Mouse (Mus musculus): Measurements from ENCODE around the gene Stpg1. TPM values are rescaled to one million over a fixed set of nuclear protein-coding genes. Genes with fewer than 3 reads are reported as not detected.

Stpg1 gene
- total RNA-seq (2021): not detected
- long read RNA-seq, experiment 1: 0 reads
- long read RNA-seq, experiment 2: 0 reads

DNA sequence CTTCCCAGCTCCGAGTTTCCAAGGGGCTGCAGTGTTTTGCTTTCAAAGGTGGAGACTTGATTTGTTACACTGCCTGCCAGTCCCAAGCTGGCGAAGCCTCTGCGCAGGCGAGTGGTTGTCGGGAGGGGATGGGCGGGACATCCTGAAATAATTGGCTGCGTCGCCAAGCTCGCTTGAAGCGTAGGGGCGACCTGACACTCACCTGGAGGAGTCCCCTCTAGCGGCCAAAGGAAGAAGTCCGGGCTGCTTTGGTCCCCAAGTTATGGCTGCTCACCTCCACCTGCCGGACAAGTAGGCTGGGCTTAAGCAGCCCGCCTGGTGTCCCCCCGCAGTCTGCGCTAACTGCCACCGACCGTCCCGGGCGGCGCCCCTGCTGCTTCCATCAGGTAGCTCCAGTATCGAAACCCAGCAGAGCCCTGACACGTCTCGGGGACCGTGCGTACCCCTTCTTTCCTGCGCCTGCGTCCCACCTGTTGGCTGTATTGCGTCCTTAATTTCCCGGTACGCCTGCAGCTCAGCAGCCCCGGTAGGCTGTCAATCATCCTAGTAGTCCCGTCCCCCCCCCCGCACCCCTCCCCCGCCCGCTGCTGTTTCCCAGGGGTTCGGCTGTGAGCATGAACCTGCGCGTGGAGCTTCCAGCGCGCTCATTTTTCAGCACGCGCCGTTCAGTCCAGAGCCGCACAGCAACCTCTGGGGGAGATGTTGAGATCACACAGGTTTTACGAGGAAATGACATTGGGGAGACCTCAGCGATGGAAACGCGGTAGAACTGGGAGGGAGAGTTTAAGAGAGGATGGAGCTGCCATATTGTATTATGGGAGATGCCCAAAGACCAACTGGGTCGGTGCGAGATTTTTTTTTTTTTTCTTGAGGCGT lies at the start of gene Stpg1, which contains the start of gene Nipal3:
Gene Stpg1, plus strand, starts transcription at position 270 of the 876 bp plus-strand sequence.
Gene Nipal3, minus strand, starts transcription at position 518 of the 876 bp plus-strand sequence.
- peak within 1 kb of the TSS; percentile 87 for H3K27ac ChIP-seq
- intact Hi-C loops (cut with DNase I): loop anchor here (2.0 kb wide), 1 partner anchor 60 kb away; no protein-coding TSS in a partner anchor
- peak; percentile 74 for TF ChIP-seq CTCF (IDR thresholded peaks at IDR 0.05)
- peak; percentile 94 for DNase-seq
- H3K4me3 ChIP-seq: peak within 1 kb of the TSS; percentile 91

DNA sequence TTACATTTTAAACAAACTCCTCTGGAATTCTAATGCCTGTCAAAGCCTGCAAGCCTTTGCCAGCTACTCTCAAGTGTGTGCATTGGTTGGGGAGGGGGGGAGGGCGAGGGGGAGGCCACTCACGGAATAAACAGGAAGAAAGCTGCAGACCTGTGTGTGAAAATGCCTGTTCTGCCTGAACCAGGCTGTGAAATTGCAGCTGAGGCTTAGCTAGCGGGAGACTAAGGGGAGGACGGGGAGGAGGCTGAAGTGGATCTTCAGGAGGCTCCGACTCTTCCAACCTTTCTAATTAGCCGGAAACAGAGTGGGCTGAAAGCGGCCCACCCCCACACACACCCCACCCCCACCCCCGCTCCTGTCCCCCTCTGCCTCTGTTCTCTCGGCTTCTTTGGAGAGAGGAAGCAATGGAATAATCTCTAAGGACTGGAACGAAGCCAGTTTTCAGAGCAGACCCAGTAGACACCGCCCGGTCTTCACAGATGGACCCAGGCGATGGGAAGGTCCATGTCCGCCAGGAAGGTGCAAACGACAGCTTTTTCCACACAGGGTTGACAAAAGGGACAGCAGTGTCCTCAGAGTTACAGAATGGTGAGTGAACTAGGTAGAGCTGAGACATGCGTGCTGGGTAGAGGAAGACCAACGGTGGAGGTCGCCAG lies 43.1 kb upstream of the Stpg1 start:
- H3K27ac ChIP-seq: no peak overlapping the region
- no peak overlapping the region for H3K4me3 ChIP-seq
- no peak for TF ChIP-seq CTCF (IDR thresholded peaks at IDR 0.05)
- intact Hi-C loops (cut with DNase I): no loop called here
- no peak for DNase-seq

GRCm38 (mm10) chr4:135453164-135453563 lies 41.4 kb upstream of the Stpg1 start:
- H3K4me3 ChIP-seq: no peak overlapping the region
- peak overlapping the region; percentile 57 for H3K27ac ChIP-seq
- intact Hi-C loops (cut with DNase I): no loop called here
- DNase-seq: no peak
- no peak for TF ChIP-seq CTCF (IDR thresholded peaks at IDR 0.05)

DNA sequence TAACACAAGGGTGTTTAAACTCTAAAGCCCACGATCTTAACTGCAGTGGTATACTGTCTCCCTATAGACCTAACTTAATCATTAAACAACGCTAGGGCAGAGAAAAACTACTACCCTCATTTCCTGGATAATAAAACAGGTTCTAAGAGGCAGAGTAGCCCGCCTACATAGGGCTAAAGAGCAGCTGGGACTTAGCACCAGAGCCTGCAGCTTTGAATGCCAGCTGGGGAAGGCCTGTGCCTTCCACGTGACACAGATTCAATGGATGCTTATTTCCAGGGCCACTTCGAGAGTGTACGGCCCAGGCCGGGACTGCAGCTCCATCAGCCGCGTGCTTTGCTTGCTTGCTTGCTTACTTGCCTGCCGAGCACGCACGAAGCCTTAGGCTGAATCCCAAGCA lies 41.0 kb upstream of the Stpg1 start:
- DNase-seq: no peak
- Histone ChIP-seq H3K4me3 (no peak overlapping the region), H3K27ac (peak overlapping the region; percentile 57)
- intact Hi-C loops (cut with DNase I): no loop called here
- no peak for TF ChIP-seq CTCF (IDR thresholded peaks at IDR 0.05)

GRCm38 (mm10) chr4:135463406-135463805 lies 31.2 kb upstream of the Stpg1 start:
- TF ChIP-seq CTCF (IDR thresholded peaks at IDR 0.05): no peak
- no peak overlapping the region for H3K4me3 ChIP-seq
- no peak for DNase-seq
- no peak overlapping the region for H3K27ac ChIP-seq
- intact Hi-C loops (cut with DNase I): no loop called here

- no peak for DNase-seq
- no peak for TF ChIP-seq CTCF (IDR thresholded peaks at IDR 0.05)
- Histone ChIP-seq H3K27ac (no peak overlapping the region), H3K4me3 (no peak overlapping the region)
- intact Hi-C loops (cut with DNase I): no loop called here
Observed at GRCm38 (mm10) chr4:135477851-135478250, 16.7 kb upstream of the Stpg1 start.

- TF ChIP-seq CTCF (IDR thresholded peaks at IDR 0.05): peak; percentile 8; the same call in 1 of the 2 replicates
- Histone ChIP-seq H3K27ac (no peak overlapping the region), H3K4me3 (no peak overlapping the region)
- intact Hi-C loops (cut with DNase I): no loop called here
- no peak for DNase-seq
Observed at GRCm38 (mm10) chr4:135480370-135480769, 14.2 kb upstream of the Stpg1 start.

DNA sequence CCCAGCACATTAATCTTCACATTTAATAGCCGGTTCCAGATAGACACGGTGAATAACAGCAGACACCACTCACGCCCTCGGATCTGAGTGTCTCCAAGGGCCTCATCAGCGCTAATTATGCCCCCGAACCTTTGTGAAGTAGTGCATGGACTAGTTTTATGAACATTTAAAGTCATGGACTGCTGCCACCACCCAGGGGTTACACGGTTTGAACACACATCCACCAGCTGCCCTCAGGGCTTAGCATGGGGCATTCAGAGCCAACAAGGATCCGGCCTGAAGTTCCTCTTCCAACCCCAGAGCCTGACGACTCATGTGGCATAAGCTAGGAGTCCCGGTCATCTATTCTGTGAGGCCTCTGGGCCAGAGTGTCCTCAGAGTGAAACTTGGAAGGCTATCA lies 9.5 kb upstream of the Stpg1 start:
- no peak for DNase-seq
- TF ChIP-seq CTCF (IDR thresholded peaks at IDR 0.05): no peak
- Histone ChIP-seq H3K27ac (no peak overlapping the region), H3K4me3 (no peak overlapping the region)
- intact Hi-C loops (cut with DNase I): no loop called here

GRCm38 (mm10) chr4:135486352-135486751 lies 8.2 kb upstream of the Stpg1 start:
- no peak overlapping the region for H3K27ac ChIP-seq
- TF ChIP-seq CTCF (IDR thresholded peaks at IDR 0.05): no peak
- intact Hi-C loops (cut with DNase I): no loop called here
- DNase-seq: no peak
- H3K4me3 ChIP-seq: no peak overlapping the region

- no peak overlapping the region for H3K4me3 ChIP-seq
- H3K27ac ChIP-seq: no peak overlapping the region
- intact Hi-C loops (cut with DNase I): no loop called here
- DNase-seq: no peak
- no peak for TF ChIP-seq CTCF (IDR thresholded peaks at IDR 0.05)
Observed at GRCm38 (mm10) chr4:135489256-135489655, 5.3 kb upstream of the Stpg1 start.

GRCm38 (mm10) chr4:135493271-135493670 lies 1.3 kb upstream of the Stpg1 start:
- TF ChIP-seq CTCF (IDR thresholded peaks at IDR 0.05): no peak
- intact Hi-C loops (cut with DNase I): no loop called here
- peak overlapping the region; percentile 91 for H3K4me3 ChIP-seq
- peak overlapping the region; percentile 87 for H3K27ac ChIP-seq
- no peak for DNase-seq

- peak overlapping the region; percentile 87 for H3K27ac ChIP-seq
- peak; percentile 35 for DNase-seq
- intact Hi-C loops (cut with DNase I): loop anchor here (2.0 kb wide), 1 partner anchor 59 kb away; no protein-coding TSS in a partner anchor
- peak overlapping the region; percentile 91 for H3K4me3 ChIP-seq
- no peak for TF ChIP-seq CTCF (IDR thresholded peaks at IDR 0.05)
Observed at GRCm38 (mm10) chr4:135493691-135494520, 684 bp upstream of the Stpg1 start.
